Mouse (Mus musculus) intestine, embryonic 14.5 days (tissue): ENCODE measurements at regions not wholly inside any gene's neighbourhood (a gene's known extent, or its start where the extent isn't known, plus 50 kb on each side); places are given as distances from the start of the nearest gene placed in this dataset.

ENCODE experiments used
- ATAC-seq: fragments of 200-750 bp; cut with Nextera tagmentation; replicated peaks from 2 replicates; pipeline ENCODE4 v1.8.0; 2017; ENCODE audit warnings: low read depth, moderate number of reproducible peaks, moderate TSS enrichment, moderate library complexity; ENCODE audit not compliant: low FRiP score, low TSS enrichment
- DNase-seq: peaks from one replicate; pipeline ENCODE4 v3.0.0-alpha.2; 2018; ENCODE audit warnings: low spot score
- H3K27ac ChIP-seq: fragments of 300-500 bp; sonication (generic); 2 replicates; pipeline ENCODE4 v1.5.1; 2014; ENCODE audit warnings: low read depth, mild to moderate bottlenecking, control low read depth
- H3K27me3 ChIP-seq: fragments of 300-500 bp; sonication (generic); replicated peaks from 2 replicates; pipeline ENCODE4 v1.6.1; 2014; ENCODE audit warnings: low read length, control low read depth; ENCODE audit not compliant: control insufficient read depth, insufficient read depth
- H3K36me3 ChIP-seq: fragments of 300-500 bp; sonication (generic); 2 replicates; pipeline ENCODE4 v1.6.1; 2014; ENCODE audit warnings: low read length, control low read depth; ENCODE audit not compliant: control insufficient read depth, insufficient read depth
- H3K4me1 ChIP-seq: fragments of 300-500 bp; sonication (generic); replicated peaks from 2 replicates; pipeline ENCODE4 v1.6.1; 2014; ENCODE audit warnings: low read length, control low read depth, mixed read lengths; ENCODE audit not compliant: control insufficient read depth, insufficient read depth
- H3K4me2 ChIP-seq: fragments of 300-500 bp; sonication (generic); 2 replicates; pipeline ENCODE4 v1.6.1; 2014; ENCODE audit warnings: low read length
- H3K4me3 ChIP-seq: fragments of 300-500 bp; sonication (generic); 2 replicates; pipeline ENCODE4 v1.5.1; 2014; ENCODE audit warnings: low read depth, low read length, control low read depth, mixed read lengths
- H3K9ac ChIP-seq: fragments of 300-500 bp; sonication (generic); 2 replicates; pipeline ENCODE4 v1.6.1; 2014; ENCODE audit warnings: mild to moderate bottlenecking, low read length
- H3K9me3 ChIP-seq: fragments of 300-500 bp; sonication (generic); 2 replicates; pipeline ENCODE4 v1.6.1; 2016; ENCODE audit warnings: low read length, control low read depth; ENCODE audit not compliant: control insufficient read depth
- WGBS: fragments of 180-500 bp; shearing (Covaris S2); extraction: QIAGEN DNeasy Blood & Tissue Kit; methylation state at CpG from one replicate; pipeline ENCODE4 v1.1.7; 2014; 5-methylcytosine and 5-hydroxymethylcytosine counted together

DNA sequence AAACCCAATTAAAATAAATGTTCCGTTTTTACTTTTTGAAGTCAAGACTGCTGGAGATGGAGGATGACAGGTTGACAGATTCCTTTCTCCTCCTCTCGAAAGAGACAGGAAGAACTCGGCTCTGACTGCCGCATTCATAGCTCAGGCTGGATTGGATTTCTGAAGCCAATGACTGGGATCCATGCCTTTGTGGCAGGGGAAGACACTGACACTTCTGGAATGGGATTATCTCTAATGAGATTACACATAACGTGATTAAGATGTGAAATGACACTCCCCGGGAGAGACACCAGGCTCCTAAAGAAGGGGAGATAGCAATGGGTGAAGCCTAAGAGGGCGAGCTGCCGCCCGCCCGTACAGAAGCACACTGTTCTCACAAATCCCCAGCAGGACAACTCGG lies 89.9 kb downstream of the Id4 start:
- no peak overlapping the region for H3K4me3 ChIP-seq
- H3K4me2 ChIP-seq: no peak overlapping the region
- H3K27me3 ChIP-seq: no peaks in the 10 kb centered on the region
- no peak overlapping the region for H3K27ac ChIP-seq
- no peaks in the 10 kb centered on the region for H3K36me3 ChIP-seq
- no peak for ATAC-seq
- no peaks in the 10 kb centered on the region for H3K9me3 ChIP-seq
- no peaks in the 10 kb centered on the region for H3K4me1 ChIP-seq
- 61% methylated on average over 11 of the region's 11 CpGs for WGBS
- no peak overlapping the region for H3K9ac ChIP-seq
- DNase-seq: no peak

DNA sequence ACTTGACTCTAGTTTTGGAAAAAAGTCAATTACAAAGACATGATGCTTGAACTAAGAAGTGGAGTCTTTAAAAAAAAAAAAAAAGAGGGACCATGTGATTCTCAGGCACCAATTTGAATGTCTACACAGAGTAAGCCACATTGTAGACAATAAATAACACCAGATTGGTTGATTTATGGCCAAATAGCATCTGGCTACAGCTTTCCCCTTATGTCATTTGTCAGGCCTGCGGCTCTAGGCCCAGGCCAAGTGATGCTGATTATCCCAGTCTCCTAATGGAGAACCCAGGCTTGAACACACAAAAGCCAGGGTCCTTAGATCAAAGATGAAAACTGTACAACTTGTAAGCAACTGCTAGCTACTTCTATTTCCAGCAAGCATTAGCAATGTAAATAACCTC lies 96.1 kb downstream of the Id4 start:
- ATAC-seq: no peak
- WGBS: 67% methylated on average over 1 of the region's 1 CpGs

DNA sequence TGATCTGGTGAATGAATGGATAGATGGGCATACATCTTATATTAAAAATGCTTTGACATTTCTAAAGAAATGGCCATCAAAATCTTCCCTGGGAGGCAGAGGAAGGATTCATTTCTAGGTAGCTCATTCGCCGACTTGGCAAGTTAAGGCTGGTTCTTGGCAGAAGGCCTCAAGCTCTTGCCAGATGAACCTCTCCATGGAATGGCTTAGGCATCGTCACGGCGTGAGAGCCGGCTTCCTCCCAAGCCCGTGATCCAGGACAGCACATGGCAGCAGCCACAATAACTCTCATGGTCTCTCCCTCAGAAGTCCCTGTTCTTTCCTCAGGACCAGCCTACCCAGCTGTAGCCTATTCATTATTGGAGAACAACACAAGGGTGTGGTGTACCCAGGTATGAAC lies 96.6 kb downstream of the Id4 start:
- Histone ChIP-seq H3K27me3 (no peaks in the 10 kb centered on the region), H3K27ac (no peak overlapping the region), H3K4me1 (no peaks in the 10 kb centered on the region), H3K4me2 (no peak overlapping the region), H3K9me3 (no peaks in the 10 kb centered on the region), H3K4me3 (no peak overlapping the region), H3K9ac (no peak overlapping the region), H3K36me3 (no peaks in the 10 kb centered on the region)
- WGBS: 97% methylated on average over 7 of the region's 7 CpGs
- DNase-seq (no peak), ATAC-seq (no peak)

More for the DNA sequence above, 96.1 kb downstream of the Id4 start:
- H3K4me3 ChIP-seq: no peak overlapping the region
- no peak overlapping the region for H3K27ac ChIP-seq
- H3K9ac ChIP-seq: no peak overlapping the region
- H3K27me3 ChIP-seq: no peaks in the 10 kb centered on the region
- H3K9me3 ChIP-seq: no peaks in the 10 kb centered on the region
- H3K4me2 ChIP-seq: no peak overlapping the region
- no peaks in the 10 kb centered on the region for H3K4me1 ChIP-seq
- DNase-seq: no peak
- H3K36me3 ChIP-seq: no peaks in the 10 kb centered on the region

DNA sequence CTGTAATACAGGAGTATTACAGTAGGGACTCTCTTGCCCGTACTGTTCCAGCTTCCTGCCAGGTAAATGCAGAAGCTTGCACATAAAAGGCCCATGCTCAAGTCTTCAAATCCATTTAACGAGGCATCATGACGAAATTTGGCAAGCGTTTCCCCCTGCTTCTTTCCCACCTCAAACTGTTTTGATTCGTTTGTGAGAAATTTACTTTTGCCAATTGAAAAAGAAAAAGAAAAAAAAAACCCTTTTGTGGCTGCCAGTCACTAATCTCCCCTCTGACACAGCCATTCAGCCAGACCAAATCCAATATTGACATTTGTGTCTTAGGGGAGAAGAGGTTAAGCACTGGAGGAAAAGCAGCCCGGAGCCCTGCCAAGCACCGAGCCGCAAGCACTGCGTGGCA lies 110.0 kb downstream of the Id4 start:
- DNase-seq: no peak

DNA sequence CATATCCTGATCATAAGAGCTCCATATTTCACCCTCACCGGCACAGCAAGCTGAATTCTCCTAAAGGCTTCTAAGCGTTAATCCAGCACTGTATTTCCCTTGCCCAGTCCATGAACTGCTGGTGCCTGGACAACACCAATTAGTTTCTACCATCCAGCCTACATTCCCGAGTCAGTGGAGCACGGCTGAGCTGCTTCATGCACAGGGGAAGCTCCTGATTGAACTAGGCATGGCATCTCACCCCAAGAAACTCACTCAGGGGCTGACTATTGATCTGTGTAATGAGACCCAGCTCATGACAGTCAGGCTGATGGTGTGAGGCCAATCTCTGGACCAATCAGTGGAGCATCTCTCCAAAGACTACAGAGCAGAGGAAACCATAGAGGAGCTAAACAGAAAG lies 115.4 kb downstream of the Id4 start:
- H3K36me3 ChIP-seq: no peaks in the 10 kb centered on the region
- no peaks in the 10 kb centered on the region for H3K4me1 ChIP-seq
- H3K4me3 ChIP-seq: no peak overlapping the region
- DNase-seq: no peak
- no peak for ATAC-seq
- H3K9me3 ChIP-seq: no peaks in the 10 kb centered on the region
- no peak overlapping the region for H3K4me2 ChIP-seq
- H3K27ac ChIP-seq: no peak overlapping the region
- H3K27me3 ChIP-seq: no peaks in the 10 kb centered on the region
- no peak overlapping the region for H3K9ac ChIP-seq
- 87% methylated on average over 4 of the region's 4 CpGs for WGBS

More for the DNA sequence above, 110.0 kb downstream of the Id4 start:
- Histone ChIP-seq H3K36me3 (no peaks in the 10 kb centered on the region), H3K9me3 (no peaks in the 10 kb centered on the region), H3K4me2 (no peak overlapping the region), H3K4me3 (no peak overlapping the region), H3K27ac (no peak overlapping the region), H3K4me1 (no peaks in the 10 kb centered on the region), H3K27me3 (no peaks in the 10 kb centered on the region), H3K9ac (no peak overlapping the region)
- no peak for ATAC-seq
- 74% methylated on average over 9 of the region's 9 CpGs for WGBS

DNA sequence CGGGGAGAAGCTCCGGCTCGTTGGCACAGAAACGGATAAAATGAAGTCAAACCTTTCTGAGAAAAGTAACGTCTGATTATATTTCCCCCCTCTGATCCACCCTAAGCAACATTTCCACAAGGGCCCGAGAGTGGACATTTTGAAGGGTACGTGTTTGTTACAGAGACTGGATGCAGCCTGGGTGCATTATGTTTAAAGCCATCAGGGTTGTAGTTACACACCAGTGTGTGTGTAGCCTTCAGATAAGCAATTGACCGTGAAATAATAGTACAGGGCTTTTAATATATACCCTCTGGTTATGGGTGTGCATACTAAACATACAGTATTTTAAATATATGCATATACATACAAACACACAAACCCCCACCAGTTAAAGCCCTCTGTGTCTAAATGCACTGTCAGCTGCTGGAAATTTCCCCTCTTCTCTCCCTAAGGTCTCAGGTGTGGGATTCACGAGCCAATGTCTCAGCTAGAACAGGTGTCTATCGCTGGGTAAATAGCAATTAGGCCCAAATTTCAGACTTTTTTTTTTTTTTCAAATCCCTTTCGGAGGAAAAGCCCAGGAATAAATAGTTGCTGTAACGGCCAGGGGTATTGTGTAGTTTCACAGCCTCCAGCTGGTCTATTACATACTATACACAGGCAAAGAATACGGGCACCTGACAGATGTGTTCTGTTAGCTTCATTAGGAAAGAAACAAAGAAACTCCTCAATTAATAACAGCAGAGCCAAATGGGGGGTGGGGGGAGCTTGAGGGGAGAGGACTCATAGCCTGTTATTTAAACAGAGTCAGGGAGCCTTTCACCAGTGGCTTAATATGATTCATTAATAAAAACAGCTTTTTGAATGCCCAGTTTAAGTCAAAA lies 122.8 kb downstream of the Id4 start:
- 79% methylated on average over 13 of the region's 13 CpGs for WGBS
- Histone ChIP-seq H3K27me3 (no peaks in the 10 kb centered on the region), H3K4me1 (no peaks in the 10 kb centered on the region), H3K27ac (no peak overlapping the region), H3K9me3 (no peaks in the 10 kb centered on the region), H3K36me3 (no peaks in the 10 kb centered on the region), H3K4me3 (no peak overlapping the region), H3K9ac (no peak overlapping the region), H3K4me2 (no peak overlapping the region)
- ATAC-seq (no peak), DNase-seq (no peak)

DNA sequence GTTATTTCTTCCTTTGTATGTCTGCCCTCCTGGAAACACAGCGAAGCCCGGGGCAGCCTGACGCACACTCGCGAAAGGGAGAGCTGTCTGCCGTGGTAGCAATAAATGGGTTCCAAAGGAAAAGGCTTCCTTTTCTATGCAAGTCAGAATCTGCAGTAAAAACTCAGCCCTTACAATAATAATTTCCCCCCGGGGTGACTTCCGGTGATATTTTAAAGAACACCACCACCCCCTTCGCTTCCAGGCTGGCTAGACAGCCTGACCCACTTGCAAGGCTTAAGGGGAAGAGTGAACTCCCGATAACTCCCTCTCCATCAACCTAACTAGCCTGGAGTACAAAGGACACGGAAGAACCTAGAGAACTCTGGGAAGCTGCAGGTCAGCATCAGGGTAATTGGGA lies 123.9 kb downstream of the Id4 start:
- no peaks in the 10 kb centered on the region for H3K9me3 ChIP-seq
- 65% methylated on average over 11 of the region's 11 CpGs for WGBS
- no peaks in the 10 kb centered on the region for H3K4me1 ChIP-seq
- no peak overlapping the region for H3K4me2 ChIP-seq
- H3K27ac ChIP-seq: no peak overlapping the region
- H3K36me3 ChIP-seq: no peaks in the 10 kb centered on the region
- no peaks in the 10 kb centered on the region for H3K27me3 ChIP-seq
- no peak overlapping the region for H3K9ac ChIP-seq
- ATAC-seq (no peak), DNase-seq (no peak)
- no peak overlapping the region for H3K4me3 ChIP-seq

DNA sequence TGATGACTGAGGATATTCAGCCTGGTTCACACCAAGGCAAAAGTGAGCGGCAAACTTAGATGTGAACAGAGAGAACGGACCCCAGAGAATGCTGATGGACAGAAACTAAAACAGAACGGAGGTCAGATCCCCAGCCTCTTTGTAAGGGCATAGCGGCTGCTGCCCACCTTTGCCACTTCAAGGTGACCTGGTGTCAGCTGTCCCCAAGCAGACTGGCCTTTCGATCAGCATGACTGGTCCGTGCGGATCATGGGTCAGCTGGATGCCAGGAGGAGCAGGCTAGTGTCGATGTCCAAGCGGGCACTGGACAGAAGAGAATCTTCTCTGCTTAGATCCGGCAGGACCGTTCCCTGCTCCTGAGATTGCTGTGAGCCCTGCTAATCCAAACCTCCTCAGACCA lies 122.1 kb downstream of the Zfp169 start:
- ATAC-seq (no peak), DNase-seq (no peak)
- H3K9me3 ChIP-seq: no peaks in the 10 kb centered on the region
- H3K36me3 ChIP-seq: no peaks in the 10 kb centered on the region
- no peaks in the 10 kb centered on the region for H3K27me3 ChIP-seq
- no peaks in the 10 kb centered on the region for H3K4me1 ChIP-seq
- no peak overlapping the region for H3K4me3 ChIP-seq
- H3K9ac ChIP-seq: no peak overlapping the region
- no peak overlapping the region for H3K27ac ChIP-seq
- H3K4me2 ChIP-seq: no peak overlapping the region
- WGBS: 83% methylated on average over 11 of the region's 11 CpGs

DNA sequence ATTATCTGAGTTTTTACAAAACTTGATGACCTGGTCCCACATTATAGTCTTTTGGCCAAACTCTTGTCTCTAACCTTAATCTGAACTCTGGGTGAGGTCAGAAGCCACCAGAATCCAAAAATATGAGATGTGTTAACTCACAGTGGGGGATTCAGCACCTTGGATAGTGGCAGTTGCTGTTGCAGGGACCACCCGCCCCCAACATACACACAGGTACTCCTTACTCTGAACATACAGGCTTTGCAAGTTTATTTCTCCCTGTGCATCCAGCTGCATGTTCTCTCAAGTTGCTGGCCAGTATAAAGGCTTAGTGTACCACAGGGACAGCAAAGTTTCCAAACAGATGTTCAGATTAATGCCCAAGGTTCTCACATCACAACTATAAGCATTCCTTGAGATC lies 115.5 kb downstream of the Zfp169 start:
- Histone ChIP-seq H3K4me1 (no peaks in the 10 kb centered on the region), H3K4me3 (no peak overlapping the region), H3K4me2 (no peak overlapping the region), H3K27me3 (no peaks in the 10 kb centered on the region), H3K9ac (no peak overlapping the region), H3K27ac (no peak overlapping the region), H3K36me3 (no peaks in the 10 kb centered on the region), H3K9me3 (no peaks in the 10 kb centered on the region)
- 15% methylated on average over 1 of the region's 1 CpGs for WGBS
- no peak for ATAC-seq
- DNase-seq: peak; percentile 60
